Mouse (Mus musculus): Measurements from ENCODE around the gene Casp7. TPM values are rescaled to one million over a fixed set of nuclear protein-coding genes. Genes with fewer than 3 reads are reported as not detected.

Casp7 gene
- total RNA-seq, 4 experiments from 2014 or later: 3.1 to 5.9 (median 4.7) TPM

GRCm38 (mm10) chr19:56462786-56463185 lies 65.9 kb downstream of the Casp7 start:
- DNase-seq (ENCODE audit: low spot score in 2 of 2): no peak

- no peak for DNase-seq (ENCODE audit: low spot score in 2 of 2)
Measured at GRCm38 (mm10) chr19:56466486-56466885, 69.6 kb downstream of the Casp7 start.

GRCm38 (mm10) chr19:56470286-56471020 lies 73.5 kb downstream of the Casp7 start:
- DNase-seq (ENCODE audit: low spot score in 2 of 2): no peak

GRCm38 (mm10) chr19:56471934-56472333 lies 75.0 kb downstream of the Casp7 start:
- DNase-seq (ENCODE audit: low spot score in 2 of 2): no peak

- DNase-seq (ENCODE audit: low spot score in 2 of 2): no peak
Measured at GRCm38 (mm10) chr19:56474869-56475550, 78.1 kb downstream of the Casp7 start.

- no peak for DNase-seq (ENCODE audit: low spot score in 2 of 2)
Measured at GRCm38 (mm10) chr19:56476546-56476945, 79.6 kb downstream of the Casp7 start.

DNA sequence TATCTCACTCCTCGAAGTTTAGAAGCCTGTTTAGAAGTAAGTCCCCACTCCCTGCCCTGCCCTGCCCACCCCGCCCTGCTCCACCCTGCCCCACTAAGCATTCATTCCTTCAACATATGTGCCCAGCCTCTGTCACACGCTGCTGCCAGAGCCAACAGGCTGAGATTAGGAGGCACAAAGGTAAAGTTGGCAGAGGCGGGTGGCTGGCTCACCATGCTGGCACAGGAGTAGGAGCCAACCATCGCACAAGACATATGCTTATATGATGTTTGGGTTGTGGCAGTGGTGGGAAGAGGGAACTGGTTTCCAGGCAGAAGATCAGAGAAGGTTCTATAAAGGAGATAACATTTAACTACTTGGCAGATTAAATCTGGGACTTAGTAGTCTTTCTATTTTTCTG lies 80.3 kb downstream of the Casp7 start:
- DNase-seq (ENCODE audit: low spot score in 2 of 2): no peak

DNA sequence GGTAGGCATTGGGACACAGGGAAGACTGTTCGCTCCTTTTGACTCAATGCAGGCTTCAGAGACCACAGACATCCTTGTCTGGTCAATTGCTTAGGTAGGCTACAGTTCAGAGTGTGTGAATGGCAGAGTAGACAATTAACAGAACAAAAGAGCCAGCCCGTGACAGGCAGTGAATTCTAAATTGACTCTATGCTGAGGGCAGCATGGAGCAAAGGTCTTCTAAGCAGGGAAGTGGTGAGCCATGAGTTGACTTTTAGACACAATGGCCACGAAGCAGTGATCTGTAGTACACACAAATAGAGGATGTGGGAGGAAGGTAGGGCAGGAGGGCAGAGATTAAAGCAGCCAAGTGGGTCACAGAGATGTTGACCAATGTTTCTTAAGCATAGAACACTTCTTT lies 80.9 kb downstream of the Casp7 start:
- DNase-seq (ENCODE audit: low spot score in 2 of 2): no peak

DNA sequence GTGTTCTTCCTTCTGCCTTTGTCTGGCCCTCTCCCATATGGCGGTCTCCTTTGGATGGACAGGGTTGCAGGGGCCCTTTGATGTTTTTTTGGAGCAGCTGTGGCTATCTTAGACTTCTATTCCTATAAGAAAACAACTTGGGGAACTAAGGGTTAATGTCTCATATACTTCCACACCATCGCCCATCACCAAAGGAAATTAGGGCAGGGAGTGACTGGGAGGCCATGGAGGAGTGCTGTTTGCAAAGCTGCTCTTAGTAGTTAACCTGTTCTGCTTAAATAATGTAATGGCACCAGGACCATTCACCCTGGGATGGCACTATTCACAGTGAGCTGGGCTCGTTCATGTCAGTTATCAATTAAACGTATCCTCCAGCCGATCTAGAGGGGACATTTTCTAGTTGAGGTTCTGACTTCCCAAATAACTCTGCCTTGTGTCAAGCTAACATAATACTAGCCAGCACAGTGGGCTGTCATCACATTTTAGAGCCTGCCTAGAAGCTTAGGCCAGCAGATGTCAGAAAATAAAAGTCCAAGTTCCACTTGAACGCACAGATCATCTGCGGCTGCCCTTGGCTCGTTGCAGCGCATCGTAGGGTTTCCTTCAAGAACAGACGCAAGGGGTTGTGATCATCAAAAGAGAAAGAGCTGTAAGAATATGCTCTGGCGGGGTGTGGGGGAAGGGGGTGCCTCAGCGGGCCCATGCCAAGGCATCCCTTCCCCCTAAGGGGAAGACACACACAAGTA lies 87.9 kb downstream of the Casp7 start:
- DNase-seq (ENCODE audit: low spot score in 2 of 2): no peak

DNA sequence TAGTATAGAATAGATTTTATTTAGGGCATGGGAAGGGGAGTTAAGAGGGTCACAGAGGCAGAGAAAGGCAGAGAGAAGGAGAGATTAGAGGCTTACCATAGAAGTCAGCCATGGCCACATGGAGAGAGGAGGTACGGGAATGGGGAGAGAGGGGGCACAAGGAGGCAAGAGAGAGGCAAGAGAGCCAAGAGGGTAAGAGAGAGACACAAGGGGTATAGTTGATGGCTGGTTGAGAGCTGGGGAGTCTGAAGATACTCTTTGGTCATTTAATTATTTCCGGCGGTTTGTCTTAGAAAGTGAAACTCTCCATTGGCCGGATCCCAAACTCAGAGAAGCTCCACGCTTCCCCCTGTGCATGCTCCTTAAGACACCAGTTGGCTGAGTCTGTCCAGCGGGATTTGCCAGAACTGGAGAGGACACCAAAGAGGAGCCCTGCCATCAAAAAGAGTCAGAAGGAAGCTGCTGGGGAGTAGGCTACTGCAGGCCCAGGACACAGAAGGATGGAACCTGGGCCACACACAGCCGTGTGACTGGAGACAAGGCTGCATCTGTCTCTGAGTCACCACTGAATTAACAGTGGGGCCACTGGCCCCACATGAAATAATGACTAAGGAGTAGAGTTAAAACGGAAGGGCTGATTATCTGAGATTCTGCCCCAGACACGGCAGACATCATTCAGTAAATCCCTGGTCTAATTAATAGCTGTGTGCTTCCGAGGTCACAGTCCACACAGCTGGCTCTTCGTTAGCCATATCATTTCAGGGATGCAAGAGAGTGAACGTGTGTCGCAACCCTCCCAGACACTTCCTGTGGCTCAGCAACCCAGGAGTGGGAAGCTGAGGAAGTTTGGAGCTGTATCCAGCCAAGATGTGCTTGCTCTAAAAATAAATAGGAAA lies 88.7 kb downstream of the Casp7 start:
- DNase-seq (ENCODE audit: low spot score in 2 of 2): peak in 1 of 2 experiments; percentile 13

GRCm38 (mm10) chr19:56486926-56487325 lies 90.0 kb downstream of the Casp7 start:
- DNase-seq (ENCODE audit: low spot score in 2 of 2): no peak

GRCm38 (mm10) chr19:56487339-56487738 lies 90.4 kb downstream of the Casp7 start:
- no peak for DNase-seq (ENCODE audit: low spot score in 2 of 2)

GRCm38 (mm10) chr19:56489601-56490000 lies 92.7 kb downstream of the Casp7 start:
- DNase-seq (ENCODE audit: low spot score in 2 of 2): no peak

Other genes starting within 250 kb of the Casp7 start
- gene Habp2, start 110.0 kb upstream of the Casp7 start, total RNA-seq (2022): under 1 TPM in 1 of 4 experiments, not detected in 3; 0.16 TPM
- gene Nrap, start 7.1 kb upstream of the Casp7 start, total RNA-seq (2022): 100 to 1,000 TPM; 779 to 919 (median 871) TPM
- under 1 TPM in 1 of 4 experiments, not detected in 3; 0.11 TPM for gene Plekhs1, start 64.5 kb downstream of the Casp7 start, total RNA-seq (2022)
- gene Dclre1a, start 151.1 kb downstream of the Casp7 start, total RNA-seq (2022): 1 to 10 TPM; 2.8 to 4.5 (median 3.5) TPM
- 1 to 10 TPM; 8.4 to 9.2 (median 9.0) TPM for gene Nhlrc2, start 151.1 kb downstream of the Casp7 start, total RNA-seq (2022)

Data from gastrocnemius, adult 8-10 months (tissue).